Mouse (Mus musculus): ENCODE data around the gene Preb. TPM values are rescaled to one million over a fixed set of nuclear protein-coding genes. Genes with fewer than 3 reads are reported as not detected.

The Preb gene
- polyA plus RNA-seq, 1 experiment from 2014 or later = 110 TPM

GRCm38 (mm10) chr5:30951706-30952105 lies 8.5 kb downstream of the Preb start:
- Histone ChIP-seq H3K9me3 (no peaks in the 10 kb centered on the region), H3K36me3 (peaks cover 43% of the 10 kb centered on the region), H3K27me3 (no peaks in the 10 kb centered on the region), H3K27ac (no peak overlapping the region), H3K4me2 (no peak overlapping the region), H3K9ac (no peak overlapping the region), H3K4me3 (no peak overlapping the region), H3K4me1 (replicated peaks) (peaks cover 19% of the 10 kb centered on the region)
- ATAC-seq (ENCODE audit: low FRiP score) = no peak
- 89% methylated on average over 6 of the region's 6 CpGs for WGBS

GRCm38 (mm10) chr5:30950922-30951321 lies 9.2 kb downstream of the Preb start:
- H3K9ac ChIP-seq = no peak overlapping the region
- no peaks in the 10 kb centered on the region for H3K9me3 ChIP-seq
- no peak for ATAC-seq (ENCODE audit: low FRiP score)
- H3K4me1 ChIP-seq (replicated peaks) = peaks cover 19% of the 10 kb centered on the region
- peaks cover 5% of the 10 kb centered on the region; the same call in 1 of the 2 replicates for H3K27me3 ChIP-seq
- 96% methylated on average over 2 of the region's 2 CpGs for WGBS
- peak overlapping the region; percentile 88; the same call in 1 of the 2 replicates for H3K4me2 ChIP-seq
- H3K27ac ChIP-seq = no peak overlapping the region
- no peak overlapping the region for H3K4me3 ChIP-seq
- peaks cover 41% of the 10 kb centered on the region for H3K36me3 ChIP-seq

GRCm38 (mm10) chr5:30950451-30950850 lies 9.7 kb downstream of the Preb start:
- H3K27ac ChIP-seq = peak overlapping the region; percentile 75; the same call in 1 of the 2 replicates
- peak overlapping the region; percentile 77 for H3K9ac ChIP-seq
- peak overlapping the region; percentile 88 for H3K4me2 ChIP-seq
- peaks cover 20% of the 10 kb centered on the region for H3K4me1 ChIP-seq (replicated peaks)
- H3K27me3 ChIP-seq = peaks cover 5% of the 10 kb centered on the region; the same call in 1 of the 2 replicates
- H3K9me3 ChIP-seq = no peaks in the 10 kb centered on the region
- peaks cover 36% of the 10 kb centered on the region for H3K36me3 ChIP-seq
- ATAC-seq (ENCODE audit: low FRiP score) = no peak; the same call in 1 of the 2 replicates
- 65% methylated on average over 4 of the region's 4 CpGs for WGBS
- H3K4me3 ChIP-seq = peak overlapping the region; percentile 59

- Histone ChIP-seq H3K4me1 (replicated peaks) (peaks cover 26% of the 10 kb centered on the region), H3K4me3 (peak overlapping the region; percentile 59), H3K4me2 (peak overlapping the region; percentile 88), H3K36me3 (peaks cover 30% of the 10 kb centered on the region), H3K27me3 (peaks cover 8% of the 10 kb centered on the region), H3K9ac (peak overlapping the region; percentile 77), H3K27ac (peak overlapping the region; percentile 75), H3K9me3 (no peaks in the 10 kb centered on the region)
- 1% methylated on average over 31 of the region's 31 CpGs for WGBS
- ATAC-seq (ENCODE audit: low FRiP score) = peak; percentile 86
Observed at GRCm38 (mm10) chr5:30949654-30950326, 10.4 kb downstream of the Preb start.

- no peak overlapping the region for H3K4me2 ChIP-seq
- peaks cover 31% of the 10 kb centered on the region for H3K4me1 ChIP-seq (replicated peaks)
- no peak overlapping the region for H3K9ac ChIP-seq
- no peak overlapping the region for H3K4me3 ChIP-seq
- H3K9me3 ChIP-seq = no peaks in the 10 kb centered on the region
- no peak for ATAC-seq (ENCODE audit: low FRiP score)
- H3K36me3 ChIP-seq = peaks cover 18% of the 10 kb centered on the region
- WGBS = 81% methylated on average over 5 of the region's 5 CpGs
- H3K27me3 ChIP-seq = peaks cover 8% of the 10 kb centered on the region
- H3K27ac ChIP-seq = no peak overlapping the region
Observed at GRCm38 (mm10) chr5:30948620-30949019, 11.5 kb downstream of the Preb start.

GRCm38 (mm10) chr5:30944956-30945781 lies 15.0 kb downstream of the Preb start, which contains the start of gene Cgref1:
TSS of gene Cgref1 (minus strand) at chr5:30945591.
- ATAC-seq (ENCODE audit: low FRiP score) = peak; percentile 74
- H3K27me3 ChIP-seq = peaks cover 8% of the 10 kb centered on the region
- WGBS = 5% methylated on average over 44 of the region's 44 CpGs
- no peaks in the 10 kb centered on the region for H3K9me3 ChIP-seq
- no peaks in the 10 kb centered on the region for H3K36me3 ChIP-seq
- H3K9ac ChIP-seq = peak within 1 kb of the TSS; percentile 79
- no peak within 1 kb of the TSS; the same call in 1 of the 2 replicates for H3K27ac ChIP-seq
- peak within 1 kb of the TSS; percentile 81 for H3K4me2 ChIP-seq
- peak within 1 kb of the TSS; percentile 56 for H3K4me3 ChIP-seq
- peaks cover 23% of the 10 kb centered on the region for H3K4me1 ChIP-seq (replicated peaks)

- 87% methylated on average over 6 of the region's 6 CpGs for WGBS
- peak overlapping the region; percentile 79; the same call in 1 of the 2 replicates for H3K9ac ChIP-seq
- no peak overlapping the region for H3K27ac ChIP-seq
- ATAC-seq (ENCODE audit: low FRiP score) = no peak
- no peaks in the 10 kb centered on the region for H3K36me3 ChIP-seq
- H3K4me3 ChIP-seq = peak overlapping the region; percentile 56
- peak overlapping the region; percentile 81 for H3K4me2 ChIP-seq
- peaks cover 17% of the 10 kb centered on the region for H3K4me1 ChIP-seq (replicated peaks)
- no peaks in the 10 kb centered on the region for H3K9me3 ChIP-seq
- H3K27me3 ChIP-seq = peaks cover 8% of the 10 kb centered on the region
Observed at GRCm38 (mm10) chr5:30944344-30944743, 15.8 kb downstream of the Preb start.

GRCm38 (mm10) chr5:30943004-30943403 lies 17.2 kb downstream of the Preb start:
- Histone ChIP-seq H3K27ac (no peak overlapping the region), H3K9me3 (no peaks in the 10 kb centered on the region), H3K36me3 (no peaks in the 10 kb centered on the region), H3K4me3 (no peak overlapping the region), H3K4me1 (replicated peaks) (peaks cover 12% of the 10 kb centered on the region), H3K4me2 (no peak overlapping the region), H3K27me3 (peaks cover 8% of the 10 kb centered on the region), H3K9ac (no peak overlapping the region)
- ATAC-seq (ENCODE audit: low FRiP score) = no peak
- 96% methylated on average over 2 of the region's 2 CpGs for WGBS

- Histone ChIP-seq H3K4me2 (no peak overlapping the region), H3K9ac (no peak overlapping the region), H3K36me3 (peaks cover 8% of the 10 kb centered on the region; the same call in 1 of the 2 replicates), H3K4me3 (no peak overlapping the region), H3K4me1 (replicated peaks) (no peaks in the 10 kb centered on the region), H3K27ac (no peak overlapping the region), H3K9me3 (no peaks in the 10 kb centered on the region), H3K27me3 (no peaks in the 10 kb centered on the region)
- 91% methylated on average over 5 of the region's 5 CpGs for WGBS
- no peak for ATAC-seq (ENCODE audit: low FRiP score)
Observed at GRCm38 (mm10) chr5:30934725-30935461, 25.3 kb downstream of the Preb start.

- Histone ChIP-seq H3K4me3 (no peak overlapping the region), H3K9me3 (no peaks in the 10 kb centered on the region), H3K9ac (no peak overlapping the region), H3K27me3 (no peaks in the 10 kb centered on the region), H3K4me1 (replicated peaks) (no peaks in the 10 kb centered on the region), H3K27ac (no peak overlapping the region), H3K4me2 (no peak overlapping the region), H3K36me3 (peaks cover 8% of the 10 kb centered on the region; the same call in 1 of the 2 replicates)
- WGBS = 76% methylated on average over 5 of the region's 5 CpGs
- ATAC-seq (ENCODE audit: low FRiP score) = no peak
Observed at GRCm38 (mm10) chr5:30933705-30934104, 26.5 kb downstream of the Preb start.

- Histone ChIP-seq H3K27ac (no peak overlapping the region), H3K27me3 (no peaks in the 10 kb centered on the region), H3K9me3 (no peaks in the 10 kb centered on the region), H3K9ac (no peak overlapping the region), H3K4me1 (replicated peaks) (no peaks in the 10 kb centered on the region), H3K4me2 (no peak overlapping the region), H3K4me3 (no peak overlapping the region), H3K36me3 (peaks cover 8% of the 10 kb centered on the region; the same call in 1 of the 2 replicates)
- WGBS = 92% methylated on average over 4 of the region's 4 CpGs
- ATAC-seq (ENCODE audit: low FRiP score) = no peak
Observed at GRCm38 (mm10) chr5:30931378-30931777, 28.8 kb downstream of the Preb start.

GRCm38 (mm10) chr5:30930846-30931245 lies 29.3 kb downstream of the Preb start:
- Histone ChIP-seq H3K4me2 (no peak overlapping the region), H3K4me3 (no peak overlapping the region), H3K4me1 (replicated peaks) (no peaks in the 10 kb centered on the region), H3K27me3 (no peaks in the 10 kb centered on the region), H3K9me3 (no peaks in the 10 kb centered on the region), H3K36me3 (peaks cover 8% of the 10 kb centered on the region; the same call in 1 of the 2 replicates), H3K27ac (no peak overlapping the region), H3K9ac (no peak overlapping the region)
- 88% methylated on average over 6 of the region's 6 CpGs for WGBS
- ATAC-seq (ENCODE audit: low FRiP score) = no peak
